Comparison of ENCODE assay signal across 13 mouse cellular contexts in the genomic region with DNA sequence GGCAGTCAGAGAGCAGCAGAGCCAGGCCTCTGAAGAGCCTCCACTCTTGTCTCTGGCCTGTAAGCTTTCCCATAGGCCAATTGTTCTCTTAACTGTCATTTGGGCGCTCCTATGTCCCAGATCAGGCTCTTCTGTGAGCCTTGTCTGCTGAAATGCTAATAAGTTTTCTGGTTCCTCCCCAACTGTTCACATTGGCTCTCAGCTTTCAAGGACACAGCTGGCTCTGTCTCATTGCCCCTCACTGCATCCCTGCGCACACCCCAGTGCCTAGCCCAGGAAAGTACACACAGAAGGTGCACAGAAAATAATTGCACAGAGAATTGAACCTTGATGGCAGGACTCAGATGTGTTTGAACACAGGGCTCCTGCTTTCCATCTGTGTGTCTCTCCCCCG. TPM values are rescaled to one million over a fixed set of nuclear protein-coding genes. Genes with fewer than 3 reads are reported as not detected.
DNase-seq lines count a peak whose midpoint lies in the region; ATAC-seq lines count a peak whose summit lies in the region.
"Had no signal": no experiment of that assay in that cellular context is flagged by ENCODE, and none has a peak within 500 bp of the region (broad histone marks: within the 10 kb centered on the region; RNA-seq: fewer than 3 reads in every experiment).

No protein-coding gene starts in this region.

- H3K9me3 ChIP-seq in forebrain, embryonic 10.5 days: no peaks in the 10 kb centered on the region
- H3K9me3 ChIP-seq in forebrain, embryonic 15.5 days: no peaks in the 10 kb centered on the region
- H3K9me3 ChIP-seq in hindbrain, embryonic 11.5 days (ENCODE audit: control insufficient read depth, low read length): no peaks in the 10 kb centered on the region
- H3K9me3 ChIP-seq in midbrain, embryonic 15.5 days: no peaks in the 10 kb centered on the region
- H3K9me3 ChIP-seq: limb, embryonic 12.5 days; lung, embryonic 15.5 days had no signal

- 40% methylated on average over 3 of the region's 3 CpGs for WGBS in forebrain, embryonic 10.5 days
- WGBS in forebrain, embryonic 15.5 days: 33% methylated on average over 3 of the region's 3 CpGs
- 28% methylated on average over 3 of the region's 3 CpGs for WGBS in hindbrain, embryonic 11.5 days
- WGBS in midbrain, embryonic 15.5 days: 28% methylated on average over 3 of the region's 3 CpGs

- H3K27me3 ChIP-seq in forebrain, embryonic 10.5 days (ENCODE audit: poor library complexity, severe bottlenecking): peaks cover 12% of the 10 kb centered on the region
- H3K27me3 ChIP-seq in forebrain, embryonic 15.5 days: no peaks in the 10 kb centered on the region
- no peaks in the 10 kb centered on the region for H3K27me3 ChIP-seq in hindbrain, embryonic 11.5 days (ENCODE audit: control insufficient read depth, insufficient read depth, low read length)
- no peaks in the 10 kb centered on the region for H3K27me3 ChIP-seq in midbrain, embryonic 15.5 days (replicated peaks)
- H3K27me3 ChIP-seq: limb, embryonic 12.5 days; lung, embryonic 15.5 days had no signal

- H3K9ac ChIP-seq in forebrain, embryonic 15.5 days (replicated peaks): no peak overlapping the region
- 0 out of 2 replicates have a peak overlapping the region, but pooled peaks have one; percentile 19 for H3K9ac ChIP-seq in hindbrain, embryonic 11.5 days (ENCODE audit: low read depth, low read length)
- H3K9ac ChIP-seq in midbrain, embryonic 15.5 days: no peak overlapping the region
- H3K9ac ChIP-seq: limb, embryonic 12.5 days; lung, embryonic 15.5 days had no signal

- no peaks in the 10 kb centered on the region for H3K36me3 ChIP-seq in forebrain, embryonic 10.5 days (replicated peaks)
- no peaks in the 10 kb centered on the region for H3K36me3 ChIP-seq in forebrain, embryonic 15.5 days
- H3K36me3 ChIP-seq in hindbrain, embryonic 11.5 days (ENCODE audit: control insufficient read depth, insufficient read depth, low read length): no peaks in the 10 kb centered on the region
- H3K36me3 ChIP-seq in midbrain, embryonic 15.5 days (replicated peaks): no peaks in the 10 kb centered on the region
- H3K36me3 ChIP-seq: limb, embryonic 12.5 days; lung, embryonic 15.5 days had no signal

- no peak overlapping the region for H3K4me2 ChIP-seq in forebrain, embryonic 15.5 days (replicated peaks)
- no peak overlapping the region for H3K4me2 ChIP-seq in hindbrain, embryonic 11.5 days (replicated peaks; ENCODE audit: low read depth, low read length)
- no peak overlapping the region for H3K4me2 ChIP-seq in midbrain, embryonic 15.5 days
- H3K4me2 ChIP-seq: limb, embryonic 12.5 days; lung, embryonic 15.5 days had no signal

- H3K4me3 ChIP-seq in forebrain, embryonic 10.5 days: no peak overlapping the region
- no peak overlapping the region for H3K4me3 ChIP-seq in forebrain, embryonic 15.5 days
- no peak overlapping the region for H3K4me3 ChIP-seq in hindbrain, embryonic 11.5 days (ENCODE audit: low read depth, low read length)
- H3K4me3 ChIP-seq in midbrain, embryonic 15.5 days: no peak overlapping the region
- H3K4me3 ChIP-seq: limb, embryonic 12.5 days; lung, embryonic 15.5 days had no signal

- no peak for DNase-seq in forebrain, embryonic 10.5 days (ENCODE audit: extremely low spot score, low spot score)
- DNase-seq in ES-CJ7 (ENCODE audit: low read depth, low spot score): peak; percentile 91
- peak; percentile 38 for DNase-seq in hindbrain, embryonic 11.5 days (ENCODE audit: low spot score)
- DNase-seq in layer of hippocampus, postnatal 25 days (ENCODE audit: extremely low spot score in 1 of 2, low spot score in 1 of 2): no peak
- DNase-seq in thymus, postnatal 25 days: no peak
- no peak for DNase-seq in heart, postnatal 14 days
- DNase-seq: adrenal gland, adult 2 months; thymus, postnatal 14 days had no signal

- H3K4me1 ChIP-seq in forebrain, embryonic 10.5 days: peaks cover 34% of the 10 kb centered on the region
- H3K4me1 ChIP-seq in forebrain, embryonic 15.5 days: peaks cover 6% of the 10 kb centered on the region; the same call in 1 of the 2 replicates
- peaks cover 11% of the 10 kb centered on the region; the same call in 1 of the 2 replicates for H3K4me1 ChIP-seq in hindbrain, embryonic 11.5 days (replicated peaks; ENCODE audit: control insufficient read depth, insufficient read depth, low read length)
- H3K4me1 ChIP-seq in midbrain, embryonic 15.5 days: peaks cover 22% of the 10 kb centered on the region

- peak overlapping the region; percentile 68 for H3K27ac ChIP-seq in forebrain, embryonic 10.5 days
- no peak overlapping the region for H3K27ac ChIP-seq in forebrain, embryonic 15.5 days (replicated peaks)
- peak overlapping the region; percentile 68 for H3K27ac ChIP-seq in hindbrain, embryonic 11.5 days (ENCODE audit: low read depth, low read length)
- H3K27ac ChIP-seq in midbrain, embryonic 15.5 days: 0 out of 2 replicates have a peak overlapping the region, but pooled peaks have one; percentile 10
- H3K27ac ChIP-seq: limb, embryonic 12.5 days; lung, embryonic 15.5 days had no signal

- intact Hi-C loops in heart, postnatal 14 days (cut with DNase I): no loop called here

- ATAC-seq in forebrain, embryonic 15.5 days (replicated peaks): no peak
- ATAC-seq in hindbrain, embryonic 11.5 days (ENCODE audit: low FRiP score): peak; percentile 67
- ATAC-seq in midbrain, embryonic 15.5 days (replicated peaks): 0 out of 2 replicates have a peak, but pooled peaks have one; percentile 33

RNA-seq across cellular contexts. Expression of a gene that starts 14.7 kb away (rescaled TPM):
- 16.8 and 24.4 TPM in 2 replicates for polyA plus RNA-seq in forebrain, embryonic 10.5 days (2016; fragmentation: Nextera tagmentation; extraction: Ambion mirVana)
- polyA plus RNA-seq in forebrain, embryonic 15.5 days (2015; fragmentation: Nextera tagmentation; extraction: Ambion mirVana): 56.2 and 60.7 TPM in 2 replicates
- 51.1 and 68.0 TPM in 2 replicates for polyA plus RNA-seq in hindbrain, embryonic 11.5 days (2014; fragmentation: Nextera tagmentation; extraction: Ambion mirVana)
- 93.2 and 105 TPM in 2 replicates for polyA plus RNA-seq in midbrain, embryonic 15.5 days (2015; fragmentation: Nextera tagmentation; extraction: Ambion mirVana)
- total RNA-seq in layer of hippocampus, postnatal 25 days (2021): 100 to 1,000 TPM; 107 to 112 TPM
- total RNA-seq in heart, postnatal 14 days (2021): 1 to 10 TPM; 2.1 to 3.0 TPM
- total RNA-seq: monocyte, adult 5-6 weeks had no signal

RNA-seq across cellular contexts. Expression of a gene that starts 24.9 kb away (rescaled TPM):
- polyA plus RNA-seq in forebrain, embryonic 10.5 days (2016; fragmentation: Nextera tagmentation; extraction: Ambion mirVana): 91.3 and 91.7 TPM in 2 replicates
- 84.3 and 89.5 TPM in 2 replicates for polyA plus RNA-seq in forebrain, embryonic 15.5 days (2015; fragmentation: Nextera tagmentation; extraction: Ambion mirVana)
- polyA plus RNA-seq in hindbrain, embryonic 11.5 days (2014; fragmentation: Nextera tagmentation; extraction: Ambion mirVana): 99.3 and 107 TPM in 2 replicates
- polyA plus RNA-seq in midbrain, embryonic 15.5 days (2015; fragmentation: Nextera tagmentation; extraction: Ambion mirVana): 84.6 and 91.6 TPM in 2 replicates
- total RNA-seq in layer of hippocampus, postnatal 25 days (2021): 10 to 100 TPM; 88.1 to 96.4 TPM
- 100 to 1,000 TPM in 1 of 2 experiments, 10 to 100 TPM in 1; 97.4 to 101 TPM for total RNA-seq in heart, postnatal 14 days (2021)

Comparison
In these comparisons a context has a peak if more than half of its experiments do, and no peak if none do; other contexts are left out.
1. DNase-seq: peak in ES-CJ7 (single experiment) and hindbrain, embryonic 11.5 days (single experiment); none in forebrain, embryonic 10.5 days (single experiment), layer of hippocampus, postnatal 25 days (0 of 2), thymus, postnatal 25 days (single experiment) and heart, postnatal 14 days (0 of 2).